Mouse (Mus musculus) embryo, embryonic 10.5 days (tissue): ENCODE measurements at regions not wholly inside any gene's neighbourhood (a gene's known extent, or its start where the extent isn't known, plus 50 kb on each side); places are given as distances from the start of the nearest gene placed in this dataset.

Source experiments
- DNase-seq: peaks from one replicate; pipeline ENCODE4 v3.0.0-alpha.2; 2015; ENCODE audit warnings: low spot score

GRCm38 (mm10) chr1:57032407-57032806 lies 54.0 kb upstream of the Satb2 start:
- no peak for DNase-seq

GRCm38 (mm10) chr1:57033244-57033643 lies 54.8 kb upstream of the Satb2 start:
- DNase-seq, result no peak

GRCm38 (mm10) chr1:57034411-57034810 lies 56.0 kb upstream of the Satb2 start:
- no peak for DNase-seq

GRCm38 (mm10) chr1:57036382-57036781 lies 57.9 kb upstream of the Satb2 start:
- no peak for DNase-seq

- DNase-seq, result no peak
Observed at GRCm38 (mm10) chr1:57040201-57040600, 61.8 kb upstream of the Satb2 start.

- no peak for DNase-seq
Observed at GRCm38 (mm10) chr1:57041578-57041977, 63.1 kb upstream of the Satb2 start.

- DNase-seq, result no peak
Observed at GRCm38 (mm10) chr1:57053836-57054235, 75.4 kb upstream of the Satb2 start.

- no peak for DNase-seq
Observed at GRCm38 (mm10) chr1:57055976-57056375, 77.5 kb upstream of the Satb2 start.

- no peak for DNase-seq
Observed at GRCm38 (mm10) chr1:57059216-57059615, 80.8 kb upstream of the Satb2 start.

- DNase-seq, result no peak
Observed at GRCm38 (mm10) chr1:57075221-57075620, 96.8 kb upstream of the Satb2 start.

- peak; percentile 16 for DNase-seq
Observed at GRCm38 (mm10) chr1:57076696-57077095, 98.2 kb upstream of the Satb2 start.

- DNase-seq, result peak; percentile 40
Observed at GRCm38 (mm10) chr1:57080306-57080705, 101.9 kb upstream of the Satb2 start.

GRCm38 (mm10) chr1:57083134-57083533 lies 104.7 kb upstream of the Satb2 start:
- DNase-seq, result no peak

- no peak for DNase-seq
Observed at GRCm38 (mm10) chr1:57083540-57084083, 105.2 kb upstream of the Satb2 start.

GRCm38 (mm10) chr1:57095361-57096247 lies 117.2 kb upstream of the Satb2 start:
- DNase-seq, result peak; percentile 51

GRCm38 (mm10) chr1:57096248-57096600 lies 117.8 kb upstream of the Satb2 start:
- peak; percentile 48 for DNase-seq

GRCm38 (mm10) chr1:57096740-57097139 lies 118.3 kb upstream of the Satb2 start:
- DNase-seq, result peak; percentile 34

- DNase-seq, result no peak
Observed at GRCm38 (mm10) chr1:57100614-57101013, 122.2 kb upstream of the Satb2 start.

- DNase-seq, result no peak
Observed at GRCm38 (mm10) chr1:57107308-57107707, 128.9 kb upstream of the Satb2 start.

- no peak for DNase-seq
Observed at GRCm38 (mm10) chr1:57120678-57121077, 142.2 kb upstream of the Satb2 start.

- DNase-seq, result no peak
Observed at GRCm38 (mm10) chr1:57144181-57144580, 165.7 kb upstream of the Satb2 start.

- no peak for DNase-seq
Observed at GRCm38 (mm10) chr1:57155869-57156268, 177.4 kb upstream of the Satb2 start.

- DNase-seq, result no peak
Observed at GRCm38 (mm10) chr1:57164443-57164842, 186.0 kb upstream of the Satb2 start.
